In the genomic region with DNA sequence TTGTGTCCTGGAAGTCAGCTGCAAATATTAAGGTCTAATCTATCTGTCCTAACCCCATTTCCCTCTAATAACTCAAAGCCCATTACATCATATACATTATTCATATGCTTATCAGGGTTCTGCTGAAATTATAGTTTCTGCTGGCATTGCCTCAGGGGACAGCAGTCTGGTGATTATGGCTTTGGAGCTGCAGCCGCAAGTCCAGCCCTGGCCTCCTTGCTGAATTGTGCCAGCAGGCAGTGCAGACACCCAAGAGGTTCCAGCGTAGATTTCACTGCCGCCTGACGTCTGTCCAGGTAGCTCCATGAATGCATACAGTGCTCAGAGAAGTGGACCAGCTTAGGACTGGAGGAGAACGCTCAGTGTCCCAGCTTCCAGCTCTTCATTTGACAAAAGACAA, we compare ENCODE assay signal across 16 mouse cellular contexts. TPM values are rescaled to one million over a fixed set of nuclear protein-coding genes. Genes with fewer than 3 reads are reported as not detected.
DNase-seq lines count a peak whose midpoint lies in the region; ATAC-seq lines count a peak whose summit lies in the region.
"Had no signal": no experiment of that assay in that cellular context is flagged by ENCODE, and none has a peak within 500 bp of the region (broad histone marks: within the 10 kb centered on the region; RNA-seq: fewer than 3 reads in every experiment).

No protein-coding gene starts in this region.

- H3K36me3 ChIP-seq in forebrain, embryonic 16.5 days (ENCODE audit: control insufficient read depth, insufficient read depth) = no peaks in the 10 kb centered on the region
- H3K36me3 ChIP-seq in forebrain, embryonic 14.5 days (ENCODE audit: control insufficient read depth, insufficient read depth, low read length) = no peaks in the 10 kb centered on the region
- H3K36me3 ChIP-seq in midbrain, embryonic 10.5 days = no peaks in the 10 kb centered on the region
- no peaks in the 10 kb centered on the region for H3K36me3 ChIP-seq in midbrain, embryonic 11.5 days (ENCODE audit: control insufficient read depth, insufficient read depth, low read length)
- no peaks in the 10 kb centered on the region for H3K36me3 ChIP-seq in intestine, embryonic 15.5 days
- no peaks in the 10 kb centered on the region for H3K36me3 ChIP-seq in stomach, embryonic 15.5 days

- WGBS in forebrain, embryonic 16.5 days = 77% methylated on average over 5 of the region's 5 CpGs
- WGBS in forebrain, embryonic 14.5 days = 74% methylated on average over 5 of the region's 5 CpGs
- WGBS in midbrain, embryonic 10.5 days = 85% methylated on average over 5 of the region's 5 CpGs
- WGBS in midbrain, embryonic 11.5 days = 67% methylated on average over 5 of the region's 5 CpGs
- 53% methylated on average over 5 of the region's 5 CpGs for WGBS in intestine, embryonic 15.5 days
- WGBS in stomach, embryonic 15.5 days = 54% methylated on average over 5 of the region's 5 CpGs

- peak overlapping the region; percentile 0; the same call in 1 of the 2 replicates for H3K27ac ChIP-seq in forebrain, embryonic 16.5 days (ENCODE audit: low read length)
- no peak overlapping the region for H3K27ac ChIP-seq in forebrain, embryonic 14.5 days (ENCODE audit: low read depth, low read length)
- peak overlapping the region; percentile 30 for H3K27ac ChIP-seq in midbrain, embryonic 10.5 days (replicated peaks)
- no peak overlapping the region for H3K27ac ChIP-seq in midbrain, embryonic 11.5 days (ENCODE audit: low read depth, low read length)
- peak overlapping the region; percentile 63 for H3K27ac ChIP-seq in intestine, embryonic 15.5 days
- H3K27ac ChIP-seq in stomach, embryonic 15.5 days = peak overlapping the region; percentile 87
- H3K27ac ChIP-seq: macrophage had no signal

- DNase-seq in forebrain, embryonic 14.5 days (ENCODE audit: low spot score) = no peak
- DNase-seq in midbrain, embryonic 10.5 days (ENCODE audit: low spot score) = no peak
- DNase-seq in midbrain, embryonic 11.5 days (ENCODE audit: low spot score, missing footprints) = no peak
- no peak for DNase-seq in layer of hippocampus, adult 9-10 months (ENCODE audit: low spot score)
- DNase-seq in kidney, adult 9 months = no peak
- DNase-seq: adrenal gland, postnatal 36 days; B cell, adult 2 months; cerebellum, adult 11-12 months; retina, postnatal 1 day; thymus, postnatal 14 days had no signal

- no peak overlapping the region for H3K9ac ChIP-seq in forebrain, embryonic 16.5 days (replicated peaks; ENCODE audit: low read depth, low read length)
- no peak overlapping the region for H3K9ac ChIP-seq in forebrain, embryonic 14.5 days (ENCODE audit: low read length)
- H3K9ac ChIP-seq in midbrain, embryonic 11.5 days (ENCODE audit: low read length) = no peak overlapping the region
- H3K9ac ChIP-seq in intestine, embryonic 15.5 days = no peak overlapping the region
- no peak overlapping the region for H3K9ac ChIP-seq in stomach, embryonic 15.5 days

- H3K4me1 ChIP-seq in forebrain, embryonic 16.5 days (replicated peaks; ENCODE audit: control insufficient read depth, insufficient read depth, low read length) = peaks cover 24% of the 10 kb centered on the region
- peaks cover 8% of the 10 kb centered on the region; the same call in 1 of the 2 replicates for H3K4me1 ChIP-seq in forebrain, embryonic 14.5 days (ENCODE audit: control insufficient read depth, insufficient read depth, low read length)
- peaks cover 72% of the 10 kb centered on the region for H3K4me1 ChIP-seq in midbrain, embryonic 10.5 days
- H3K4me1 ChIP-seq in midbrain, embryonic 11.5 days (ENCODE audit: control insufficient read depth, insufficient read depth, low read length) = peaks cover 17% of the 10 kb centered on the region
- H3K4me1 ChIP-seq in intestine, embryonic 15.5 days (replicated peaks) = peaks cover 18% of the 10 kb centered on the region
- H3K4me1 ChIP-seq in stomach, embryonic 15.5 days = peaks cover 33% of the 10 kb centered on the region

- no peak overlapping the region for H3K4me3 ChIP-seq in forebrain, embryonic 16.5 days (replicated peaks; ENCODE audit: low read length)
- no peak overlapping the region for H3K4me3 ChIP-seq in forebrain, embryonic 14.5 days (ENCODE audit: low read depth, low read length)
- H3K4me3 ChIP-seq in midbrain, embryonic 10.5 days = no peak overlapping the region
- H3K4me3 ChIP-seq in midbrain, embryonic 11.5 days (ENCODE audit: low read depth, low read length) = no peak overlapping the region
- no peak overlapping the region for H3K4me3 ChIP-seq in intestine, embryonic 15.5 days (replicated peaks)
- no peak overlapping the region for H3K4me3 ChIP-seq in stomach, embryonic 15.5 days (replicated peaks)
- H3K4me3 ChIP-seq: myocyte had no signal

- ATAC-seq in forebrain, embryonic 16.5 days = no peak
- ATAC-seq in forebrain, embryonic 14.5 days = no peak
- no peak for ATAC-seq in midbrain, embryonic 11.5 days (ENCODE audit: low FRiP score)
- peak; percentile 6; the same call in 1 of the 2 replicates for ATAC-seq in intestine, embryonic 15.5 days
- peak; percentile 15 for ATAC-seq in stomach, embryonic 15.5 days (ENCODE audit: insufficient read depth, low FRiP score, low read depth)
- ATAC-seq: inflammation-experienced regulatory T-cells, adult 6 months had no signal

- H3K9me3 ChIP-seq in forebrain, embryonic 16.5 days (ENCODE audit: control insufficient read depth, low read length) = no peaks in the 10 kb centered on the region
- no peaks in the 10 kb centered on the region for H3K9me3 ChIP-seq in forebrain, embryonic 14.5 days (replicated peaks; ENCODE audit: control insufficient read depth, low read length)
- H3K9me3 ChIP-seq in midbrain, embryonic 10.5 days (replicated peaks) = no peaks in the 10 kb centered on the region
- H3K9me3 ChIP-seq in midbrain, embryonic 11.5 days (ENCODE audit: control insufficient read depth, low read length) = no peaks in the 10 kb centered on the region
- no peaks in the 10 kb centered on the region for H3K9me3 ChIP-seq in intestine, embryonic 15.5 days
- H3K9me3 ChIP-seq in stomach, embryonic 15.5 days = no peaks in the 10 kb centered on the region

- no peak overlapping the region for H3K4me2 ChIP-seq in forebrain, embryonic 16.5 days (ENCODE audit: low read length)
- H3K4me2 ChIP-seq in forebrain, embryonic 14.5 days (ENCODE audit: low read length) = no peak overlapping the region
- no peak overlapping the region for H3K4me2 ChIP-seq in midbrain, embryonic 11.5 days
- no peak overlapping the region for H3K4me2 ChIP-seq in intestine, embryonic 15.5 days (replicated peaks)
- H3K4me2 ChIP-seq in stomach, embryonic 15.5 days = no peak overlapping the region

- H3K27me3 ChIP-seq in forebrain, embryonic 16.5 days (replicated peaks; ENCODE audit: control insufficient read depth, insufficient read depth, low read length) = no peaks in the 10 kb centered on the region
- no peaks in the 10 kb centered on the region for H3K27me3 ChIP-seq in forebrain, embryonic 14.5 days (replicated peaks; ENCODE audit: control insufficient read depth, insufficient read depth, low read length)
- no peaks in the 10 kb centered on the region for H3K27me3 ChIP-seq in midbrain, embryonic 10.5 days (ENCODE audit: low read depth, poor library complexity, severe bottlenecking)
- H3K27me3 ChIP-seq in midbrain, embryonic 11.5 days (ENCODE audit: control insufficient read depth, insufficient read depth, low read length) = no peaks in the 10 kb centered on the region
- H3K27me3 ChIP-seq in intestine, embryonic 15.5 days (replicated peaks) = no peaks in the 10 kb centered on the region
- no peaks in the 10 kb centered on the region for H3K27me3 ChIP-seq in stomach, embryonic 15.5 days (replicated peaks)

RNA-seq across cellular contexts. Expression of gene Gm10645, which starts 16.8 kb away (rescaled TPM):
- 5.4 and 8.0 TPM in 2 replicates for polyA plus RNA-seq in forebrain, embryonic 16.5 days (2015; fragmentation: Nextera tagmentation; extraction: Ambion mirVana)
- polyA plus RNA-seq in forebrain, embryonic 14.5 days (2014; fragmentation: Nextera tagmentation; extraction: Ambion mirVana) = 7.9 and 8.2 TPM in 2 replicates
- polyA plus RNA-seq in midbrain, embryonic 10.5 days (2016; fragmentation: Nextera tagmentation; extraction: Ambion mirVana) = 3.1 and 3.4 TPM in 2 replicates
- polyA plus RNA-seq in midbrain, embryonic 11.5 days (2014; fragmentation: Nextera tagmentation; extraction: Ambion mirVana) = 5.8 and 6.6 TPM in 2 replicates
- polyA plus RNA-seq in intestine, embryonic 15.5 days (2015; fragmentation: Nextera tagmentation; extraction: Ambion mirVana) = 1.3 and 2.2 TPM in 2 replicates
- 2.8 and 3.1 TPM in 2 replicates for polyA plus RNA-seq in stomach, embryonic 15.5 days (2015; fragmentation: Nextera tagmentation; extraction: Ambion mirVana)
- polyA plus RNA-seq: inflammation-experienced regulatory T-cells, adult 6 months had no signal

RNA-seq across cellular contexts. Expression of gene Tbc1d9, which starts 17.6 kb away (rescaled TPM):
- polyA plus RNA-seq in forebrain, embryonic 16.5 days (2015; fragmentation: Nextera tagmentation; extraction: Ambion mirVana) = 14.4 and 15.1 TPM in 2 replicates
- 16.6 and 18.8 TPM in 2 replicates for polyA plus RNA-seq in forebrain, embryonic 14.5 days (2014; fragmentation: Nextera tagmentation; extraction: Ambion mirVana)
- 4.8 and 7.0 TPM in 2 replicates for polyA plus RNA-seq in midbrain, embryonic 10.5 days (2016; fragmentation: Nextera tagmentation; extraction: Ambion mirVana)
- 11.3 and 11.8 TPM in 2 replicates for polyA plus RNA-seq in midbrain, embryonic 11.5 days (2014; fragmentation: Nextera tagmentation; extraction: Ambion mirVana)
- 2.6 TPM in 2 replicates for polyA plus RNA-seq in intestine, embryonic 15.5 days (2015; fragmentation: Nextera tagmentation; extraction: Ambion mirVana)
- 3.0 and 3.8 TPM in 2 replicates for polyA plus RNA-seq in stomach, embryonic 15.5 days (2015; fragmentation: Nextera tagmentation; extraction: Ambion mirVana)

Comparison
In these comparisons a context has a peak if more than half of its experiments do, and no peak if none do; other contexts are left out.
1. H3K27ac ChIP-seq: peak in forebrain, embryonic 16.5 days (single experiment), midbrain, embryonic 10.5 days (single experiment), intestine, embryonic 15.5 days (single experiment) and stomach, embryonic 15.5 days (single experiment); none in forebrain, embryonic 14.5 days (single experiment) and midbrain, embryonic 11.5 days (single experiment).
2. ATAC-seq: peak in intestine, embryonic 15.5 days (single experiment) and stomach, embryonic 15.5 days (single experiment); none in forebrain, embryonic 16.5 days (single experiment), forebrain, embryonic 14.5 days (single experiment) and midbrain, embryonic 11.5 days (single experiment).